Mouse (Mus musculus): ENCODE measurements at regions not wholly inside any gene's neighbourhood (a gene's known extent, or its start where the extent isn't known, plus 50 kb on each side); places are given as distances from the start of the nearest gene placed in this dataset.

DNA sequence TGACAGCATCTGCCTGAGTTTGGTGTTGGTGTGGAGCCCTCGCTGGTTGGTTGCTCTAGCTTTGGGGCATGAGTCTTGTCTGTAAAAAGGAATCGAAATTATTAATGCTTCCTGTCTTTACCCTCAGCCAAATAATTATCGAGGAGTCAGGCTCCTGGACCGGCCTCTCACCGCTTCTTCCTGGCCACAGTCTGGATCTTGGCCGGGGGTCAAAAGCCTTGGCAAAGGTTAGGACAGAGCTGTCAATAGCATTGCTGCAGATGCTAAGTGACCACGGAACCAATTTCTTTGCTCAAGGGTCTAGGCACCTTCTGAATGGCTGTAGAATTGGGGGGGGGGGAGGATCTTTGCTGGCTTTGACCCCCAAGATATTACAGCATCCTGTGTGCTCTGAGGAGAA is 207.3 kb downstream of the Sec16b start:
- no peak for TF ChIP-seq CTCF (IDR thresholded peaks at IDR 0.05; ENCODE audit: low read depth, low read length)
- TF ChIP-seq POLR2A (IDR thresholded peaks at IDR 0.05; ENCODE audit: extremely low read depth, insufficient read depth, low read length), result no peak

All from liver, adult 2 months (tissue).